Mouse (Mus musculus) heart, postnatal 0 days (tissue): ENCODE results near the gene Tpcn1.

Experiments
- CTCF ChIP-seq: IDR thresholded peaks from 2 replicates; pipeline ENCODE4 v1.5.1; 2016; ENCODE audit warnings: antibody characterized with exemption, control low read depth, low read depth
- EP300 ChIP-seq: IDR thresholded peaks from 2 replicates; pipeline ENCODE4 v1.6.1; 2016; ENCODE audit warnings: antibody characterized with exemption, low read depth

GRCm38 (mm10) chr5:120493440-120493839, 95.0 kb downstream of the Tpcn1 start:
- no peak for TF ChIP-seq CTCF
- no peak for TF ChIP-seq EP300
